Mouse (Mus musculus) spleen, adult 2 months (tissue): ENCODE results near the gene Kctd19. TPM values are rescaled to one million over a fixed set of nuclear protein-coding genes. Genes with fewer than 3 reads are reported as not detected.

Experiments used
- DNase-seq, 2 experiments: peaks; one replicate each; pipeline versions ENCODE4 v3.0.0 to v3.0.0-alpha.2; 2012 to 2021; ENCODE audit warnings: low spot score in 2 of 2, low read depth in 1 of 2
- H3K27ac ChIP-seq: fragments of 200-500 bp; 2 replicates; pipeline ENCODE4 v1.5.1; 2012; ENCODE audit warnings: low read length, inconsistent platforms; ENCODE audit not compliant: insufficient read depth
- H3K27me3 ChIP-seq: fragments of 200-500 bp; 2 replicates; pipeline ENCODE4 v1.6.1; 2012; ENCODE audit warnings: mild to moderate bottlenecking, moderate library complexity, low read length, inconsistent platforms; ENCODE audit not compliant: control insufficient read depth, insufficient read depth
- H3K36me3 ChIP-seq: fragments of 200-500 bp; 2 replicates; pipeline ENCODE4 v1.6.1; 2012; ENCODE audit warnings: mild to moderate bottlenecking, low read length, inconsistent platforms; ENCODE audit not compliant: control insufficient read depth, insufficient read depth
- H3K4me1 ChIP-seq: fragments of 200-500 bp; 2 replicates; pipeline ENCODE4 v1.6.1; 2011; ENCODE audit warnings: inconsistent platforms; ENCODE audit not compliant: control insufficient read depth, insufficient read depth, insufficient read length
- H3K4me3 ChIP-seq: fragments of 200-500 bp; 2 replicates; pipeline ENCODE4 v1.5.1; 2011; ENCODE audit warnings: mild to moderate bottlenecking, inconsistent platforms; ENCODE audit not compliant: insufficient read depth, insufficient read length; ENCODE audit errors: extremely low read depth
- CTCF ChIP-seq: fragments of 200-500 bp; IDR thresholded peaks from 2 replicates; pipeline ENCODE4 v1.5.1; 2011; ENCODE audit warnings: mild to moderate bottlenecking, inconsistent platforms; ENCODE audit not compliant: insufficient read depth, insufficient read length, insufficient replicate concordance; ENCODE audit errors: extremely low read depth
- POLR2A ChIP-seq: fragments of 200-500 bp; IDR thresholded peaks from 2 replicates; pipeline ENCODE4 v1.6.1; 2011; ENCODE audit warnings: low read depth, low read length, inconsistent platforms
- WGBS: fragments of 180-500 bp; shearing (Covaris S2); methylation state at CpG from one replicate; pipeline ENCODE4 v1.1.7; 2018; 5-methylcytosine and 5-hydroxymethylcytosine counted together
- polyA plus RNA-seq: library from polyadenylated mRNA; depleted of rRNA; stranded (reverse); fragments of >200 nt; gene quantifications from 2 replicates; pipeline ENCODE4 v1.2.3, GENCODE M21; 2012

Gene Kctd19
- polyA plus RNA-seq, 1 experiment: 0.62 TPM

DNA sequence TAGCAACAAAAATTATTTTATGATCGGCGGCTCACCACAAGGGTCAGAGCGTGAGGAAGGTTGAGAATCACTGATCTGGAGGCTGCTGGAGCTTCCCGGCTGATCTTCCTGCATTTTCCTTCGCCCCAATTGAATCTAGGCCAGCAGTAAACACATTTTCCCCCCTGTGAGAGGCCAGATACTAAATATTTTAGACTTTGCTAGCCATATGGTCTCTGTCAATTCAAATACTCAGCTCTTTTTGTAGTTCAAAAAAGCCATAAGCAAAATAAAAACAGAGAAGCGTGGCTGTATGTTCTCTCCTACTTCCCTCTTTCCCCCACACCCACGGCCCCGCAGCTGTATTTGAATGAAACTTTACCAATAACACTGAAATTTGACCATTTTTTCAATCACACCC, 9.8 kb downstream of the Kctd19 start:
- DNase-seq: no peak
- WGBS: 79% methylated on average over 8 of the region's 8 CpGs
- no peaks in the 10 kb centered on the region for H3K27me3 ChIP-seq
- H3K4me3 ChIP-seq: no peak overlapping the region
- TF ChIP-seq POLR2A (no peak), CTCF (no peak)
- H3K4me1 ChIP-seq: no peaks in the 10 kb centered on the region
- no peaks in the 10 kb centered on the region for H3K36me3 ChIP-seq
- H3K27ac ChIP-seq: no peak overlapping the region

DNA sequence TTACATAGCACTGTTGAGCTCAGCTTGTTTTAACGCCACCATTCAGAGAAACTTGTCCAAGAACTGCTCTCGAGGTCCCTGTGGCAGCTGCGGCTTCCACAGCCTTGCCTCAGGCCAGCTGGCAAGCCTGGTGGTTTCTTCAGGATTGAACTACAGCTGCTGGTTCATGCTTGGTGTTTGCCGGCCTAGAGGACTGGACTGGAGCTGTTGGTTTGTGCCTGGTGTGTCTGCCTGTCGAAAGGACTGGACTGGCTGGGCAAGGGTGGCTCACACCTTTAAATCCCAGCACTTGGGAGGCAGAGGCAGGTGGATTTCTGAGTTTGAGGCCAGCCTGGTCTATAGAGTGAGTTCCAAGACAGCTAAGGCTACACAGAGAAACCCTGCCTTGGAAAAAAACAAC, 13.3 kb downstream of the Kctd19 start:
- no peaks in the 10 kb centered on the region for H3K27me3 ChIP-seq
- H3K4me1 ChIP-seq: no peaks in the 10 kb centered on the region
- TF ChIP-seq CTCF: no peak
- TF ChIP-seq POLR2A: no peak
- 94% methylated on average over 5 of the region's 5 CpGs for WGBS
- no peak overlapping the region for H3K27ac ChIP-seq
- no peak overlapping the region for H3K4me3 ChIP-seq
- DNase-seq: no peak
- H3K36me3 ChIP-seq: no peaks in the 10 kb centered on the region

DNA sequence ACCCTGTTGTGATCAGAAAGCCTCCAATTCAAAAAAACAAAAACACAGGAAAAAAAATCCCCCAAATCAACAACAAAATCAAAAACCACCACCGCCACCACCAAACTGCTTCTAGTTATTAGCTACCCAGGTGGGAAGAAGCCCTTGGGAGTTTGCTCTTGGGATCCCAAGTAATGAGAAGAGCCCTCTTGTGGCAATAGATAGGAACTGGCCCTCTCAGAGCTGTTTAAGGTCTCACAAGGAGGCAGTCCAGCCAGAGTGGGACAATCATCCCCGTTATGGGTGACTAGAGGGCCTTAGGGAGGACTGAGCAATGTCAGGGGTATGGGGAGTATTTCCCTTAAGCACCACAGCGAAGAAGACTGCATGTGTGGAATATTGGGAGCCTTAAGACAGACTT, 15.6 kb downstream of the Kctd19 start:
- 33% methylated on average over 3 of the region's 3 CpGs for WGBS
- Histone ChIP-seq H3K4me1 (no peaks in the 10 kb centered on the region; the same call in 1 of the 2 replicates), H3K4me3 (no peak overlapping the region), H3K27me3 (no peaks in the 10 kb centered on the region), H3K36me3 (no peaks in the 10 kb centered on the region), H3K27ac (no peak overlapping the region)
- DNase-seq: no peak
- TF ChIP-seq POLR2A: no peak
- TF ChIP-seq CTCF: peak; percentile 23; the same call in 1 of the 2 replicates

DNA sequence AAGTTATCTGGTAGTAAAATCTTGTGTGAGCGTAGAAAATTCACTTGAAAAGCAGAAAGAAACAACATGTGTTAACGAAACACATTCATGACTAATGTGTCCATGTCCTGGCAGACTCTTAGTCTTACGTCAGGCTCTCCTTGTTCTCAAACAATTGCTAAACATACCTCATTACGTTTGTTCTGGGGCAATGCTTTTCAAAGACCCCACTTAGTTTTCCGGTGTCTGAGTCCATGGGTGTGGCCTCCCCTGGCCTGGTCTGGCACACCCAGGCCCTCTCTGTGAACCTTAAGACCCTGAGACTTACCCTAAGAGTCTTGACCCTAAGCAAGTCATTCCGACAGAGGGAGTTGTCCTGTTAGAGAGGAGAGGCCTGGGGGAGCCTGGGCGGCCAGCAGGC, 19.4 kb downstream of the Kctd19 start:
- WGBS: 89% methylated on average over 7 of the region's 7 CpGs
- TF ChIP-seq POLR2A: no peak
- TF ChIP-seq CTCF: no peak
- Histone ChIP-seq H3K4me1 (no peaks in the 10 kb centered on the region; the same call in 1 of the 2 replicates), H3K4me3 (no peak overlapping the region), H3K27me3 (no peaks in the 10 kb centered on the region), H3K27ac (no peak overlapping the region), H3K36me3 (no peaks in the 10 kb centered on the region)
- DNase-seq: no peak

DNA sequence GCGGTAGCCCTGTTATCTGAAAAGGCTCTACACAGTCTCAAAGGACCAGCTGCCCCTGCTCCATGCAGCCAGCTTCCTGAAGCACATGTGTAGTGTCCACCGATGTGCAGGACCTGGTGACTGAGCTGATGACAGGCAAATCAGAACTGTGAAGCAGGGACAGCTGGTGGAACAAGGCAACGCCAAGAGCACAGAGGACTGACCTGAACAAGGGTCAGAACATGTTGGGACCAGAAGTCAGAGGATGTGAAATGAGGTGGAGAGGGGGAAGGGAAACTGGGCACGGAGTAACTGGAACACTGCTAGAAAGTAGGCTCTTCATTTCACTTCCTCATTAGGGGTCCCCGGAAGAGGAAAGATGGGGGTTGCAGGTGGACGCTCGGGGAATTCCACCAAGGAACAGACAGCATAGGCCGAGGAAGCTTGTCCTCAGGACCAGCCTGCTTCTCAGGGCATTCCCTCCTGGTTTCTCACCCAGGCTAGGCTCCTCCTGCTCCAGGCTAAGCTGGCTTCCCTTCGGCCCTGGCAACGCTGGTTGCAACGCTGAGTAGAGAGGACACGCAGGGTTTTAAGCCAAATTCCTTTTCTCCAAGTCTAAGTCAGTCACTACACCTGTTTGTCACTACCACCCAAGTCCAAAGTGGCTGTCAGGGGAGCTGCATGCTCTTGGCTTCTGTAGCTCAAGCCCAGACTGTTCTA, 20.1 kb downstream of the Kctd19 start:
- no peak for DNase-seq
- Histone ChIP-seq H3K27me3 (no peaks in the 10 kb centered on the region), H3K4me3 (no peak overlapping the region), H3K36me3 (no peaks in the 10 kb centered on the region), H3K4me1 (no peaks in the 10 kb centered on the region; the same call in 1 of the 2 replicates), H3K27ac (no peak overlapping the region)
- 71% methylated on average over 12 of the region's 12 CpGs for WGBS
- TF ChIP-seq CTCF (no peak), POLR2A (no peak)

DNA sequence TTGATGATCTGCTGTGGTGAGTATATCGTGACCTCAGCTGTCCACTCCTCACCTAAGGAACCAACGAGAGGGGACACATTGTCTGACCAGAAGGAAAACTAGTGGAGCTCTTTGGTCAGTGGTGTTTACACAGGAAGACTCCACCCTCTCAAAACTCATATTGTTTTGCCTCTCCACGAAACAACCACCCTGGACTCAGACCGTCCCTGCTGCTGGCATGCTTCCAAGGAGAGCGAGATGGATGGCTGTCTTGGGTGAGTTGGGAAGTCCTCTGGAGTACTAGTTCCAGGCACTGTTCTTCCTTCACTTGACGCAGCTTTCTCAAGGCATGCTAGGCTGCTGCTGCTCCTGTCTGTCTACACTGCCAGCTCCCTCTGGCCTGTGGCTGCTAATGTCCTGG, 24.2 kb downstream of the Kctd19 start:
- no peak for DNase-seq
- no peak for TF ChIP-seq CTCF
- TF ChIP-seq POLR2A: no peak
- WGBS: 83% methylated on average over 6 of the region's 6 CpGs
- Histone ChIP-seq H3K27me3 (no peaks in the 10 kb centered on the region), H3K4me3 (no peak overlapping the region), H3K4me1 (no peaks in the 10 kb centered on the region; the same call in 1 of the 2 replicates), H3K36me3 (no peaks in the 10 kb centered on the region), H3K27ac (no peak overlapping the region)

DNA sequence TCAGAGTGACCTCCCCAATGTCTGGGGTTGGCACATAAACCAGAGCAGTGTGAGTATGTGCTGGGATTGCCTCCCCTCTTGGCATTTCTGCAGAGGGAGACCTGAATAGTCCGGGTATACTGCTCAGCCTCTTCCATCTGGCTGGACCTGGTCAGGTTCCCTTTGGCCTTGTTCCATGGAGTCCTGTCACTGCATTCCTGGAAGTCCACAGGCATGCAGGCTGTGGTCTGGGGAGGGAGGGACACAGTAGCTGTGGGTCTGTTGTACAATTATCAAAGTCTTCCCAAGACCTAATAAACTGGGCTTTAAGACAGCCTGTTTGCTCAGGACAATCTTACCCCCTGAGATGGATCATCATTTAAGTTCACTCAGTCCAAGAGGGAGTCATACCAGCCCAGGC, 26.2 kb downstream of the Kctd19 start:
- TF ChIP-seq CTCF (no peak), POLR2A (no peak)
- no peak overlapping the region for H3K4me3 ChIP-seq
- H3K4me1 ChIP-seq: no peaks in the 10 kb centered on the region; the same call in 1 of the 2 replicates
- H3K27me3 ChIP-seq: no peaks in the 10 kb centered on the region
- no peaks in the 10 kb centered on the region for H3K36me3 ChIP-seq
- H3K27ac ChIP-seq: no peak overlapping the region
- WGBS: 83% methylated on average over 1 of the region's 1 CpGs
- no peak for DNase-seq
